Mouse (Mus musculus) small intestine, adult 2 months (tissue): ENCODE measurements around the gene Spast.

Source experiments
- CTCF ChIP-seq: fragments of 200-500 bp; IDR thresholded peaks from 2 replicates; pipeline ENCODE4 v1.5.1; 2012; ENCODE audit warnings: low read depth, mild to moderate bottlenecking, control low read depth, inconsistent platforms, low read length, moderate library complexity, mixed read lengths; ENCODE audit not compliant: insufficient replicate concordance, insufficient read length; ENCODE audit errors: extremely low read depth
- POLR2A ChIP-seq: fragments of 200-500 bp; IDR thresholded peaks from 2 replicates; pipeline ENCODE4 v1.6.1; 2012; ENCODE audit warnings: low read depth, mild to moderate bottlenecking, control low read depth, inconsistent platforms, low read length, moderate library complexity

- no peak for TF ChIP-seq CTCF
- no peak for TF ChIP-seq POLR2A
Observed at GRCm38 (mm10) chr17:74305616-74306015, 33.2 kb upstream of the Spast start.
